Mouse (Mus musculus): ENCODE data around the gene Gm20518.

GRCm38 (mm10) chr16:17857157-17857556 is 34.3 kb downstream of the Gm20518 start:
- no peak for TF ChIP-seq EP300 (IDR thresholded peaks at IDR 0.05; ENCODE audit: low read depth)
- TF ChIP-seq CTCF (IDR thresholded peaks at IDR 0.05; ENCODE audit: low read depth) = no peak

All from liver, postnatal 0 days (tissue).